Mouse (Mus musculus): Measurements from ENCODE around the gene Zzef1.

DNA sequence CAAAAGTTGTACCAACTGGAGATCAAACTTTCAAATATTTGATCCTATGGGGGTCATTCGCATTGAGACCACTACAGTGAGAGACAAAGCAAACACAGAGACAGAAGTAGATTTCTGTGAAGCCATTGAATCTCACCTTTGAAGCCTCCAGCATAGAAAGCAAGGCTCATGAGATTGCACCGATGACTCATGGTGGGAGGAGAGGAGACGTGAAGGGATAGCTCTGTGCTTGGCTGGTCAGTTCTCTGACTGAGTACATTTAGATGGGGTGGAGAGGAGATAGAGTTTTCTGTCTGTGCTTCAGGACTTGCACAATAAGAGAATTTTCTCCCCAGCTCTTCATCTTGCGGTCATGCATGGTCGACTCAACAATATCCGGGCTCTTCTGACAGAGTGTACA lies 36.4 kb upstream of the Zzef1 start:
- no peak for TF ChIP-seq POLR2A (IDR thresholded peaks at IDR 0.05; ENCODE audit: borderline replicate concordance, low read depth, low read length)
- TF ChIP-seq CTCF (IDR thresholded peaks at IDR 0.05; ENCODE audit: low read depth, low read length) = no peak
